Mouse (Mus musculus): ENCODE measurements around the gene Scamp1. TPM values are rescaled to one million over a fixed set of nuclear protein-coding genes. Genes with fewer than 3 reads are reported as not detected.

The Scamp1 gene
- total RNA-seq (2023; ENCODE audit: inconsistent age): 4.3 to 5.8 TPM (median 5.1 TPM) in 4 replicates

GRCm38 (mm10) chr13:94285281-94285871, at the start of gene Scamp1:
Scamp1 (minus strand) TSS chr13:94285857.

Other genes with a start within 250 kb of the Scamp1 start
- gene Lhfpl2, start 228.1 kb downstream of the Scamp1 start, total RNA-seq (2023; ENCODE audit: inconsistent age): 0.16 TPM in 1 of 4 replicates, not detected in the others
- gene Ap3b1, start 73.1 kb upstream of the Scamp1 start, total RNA-seq (2023; ENCODE audit: inconsistent age): 61.0 to 65.6 TPM (median 62.2 TPM) in 4 replicates